Mouse (Mus musculus) liver, embryonic 15.5 days (tissue): Measurements from ENCODE around the gene Ap3d1. TPM values are rescaled to one million over a fixed set of nuclear protein-coding genes. Genes with fewer than 3 reads are reported as not detected.

Experiments
- ATAC-seq: fragments of 200-750 bp; cut with Nextera tagmentation; 2 replicates; pipeline ENCODE4 v1.8.0; 2017; ENCODE audit warnings: moderate number of reproducible peaks, mild to moderate bottlenecking, moderate library complexity; ENCODE audit not compliant: insufficient read depth
- H3K27ac ChIP-seq: fragments of 300-500 bp; sonication (generic); replicated peaks from 2 replicates; pipeline ENCODE4 v1.5.1; 2015; ENCODE audit warnings: mild to moderate bottlenecking, inconsistent platforms
- H3K27me3 ChIP-seq: fragments of 300-500 bp; sonication (generic); 2 replicates; pipeline ENCODE4 v1.6.1; 2015; ENCODE audit warnings: mild to moderate bottlenecking, inconsistent platforms
- H3K36me3 ChIP-seq: fragments of 300-500 bp; sonication (generic); replicated peaks from 2 replicates; pipeline ENCODE4 v1.6.1; 2015; ENCODE audit warnings: moderate library complexity, mild to moderate bottlenecking, inconsistent platforms
- H3K4me1 ChIP-seq: fragments of 300-500 bp; sonication (generic); replicated peaks from 2 replicates; pipeline ENCODE4 v1.6.1; 2015; ENCODE audit warnings: inconsistent platforms
- H3K4me2 ChIP-seq: fragments of 300-500 bp; sonication (generic); 2 replicates; pipeline ENCODE4 v1.6.1; 2015; ENCODE audit warnings: moderate library complexity, mild to moderate bottlenecking, inconsistent platforms
- H3K4me3 ChIP-seq: fragments of 300-500 bp; sonication (generic); replicated peaks from 2 replicates; pipeline ENCODE4 v1.5.1; 2015; ENCODE audit warnings: mild to moderate bottlenecking, inconsistent platforms
- H3K9ac ChIP-seq: fragments of 300-500 bp; sonication (generic); 2 replicates; pipeline ENCODE4 v1.6.1; 2015; ENCODE audit warnings: moderate library complexity, mild to moderate bottlenecking, inconsistent platforms
- H3K9me3 ChIP-seq: fragments of 300-500 bp; sonication (generic); replicated peaks from 2 replicates; pipeline ENCODE4 v1.6.1; 2016; ENCODE audit warnings: inconsistent platforms
- WGBS: fragments of 180-500 bp; shearing (Covaris S2); methylation state at CpG from one replicate; pipeline ENCODE4 v1.1.7; 2015; ENCODE audit warnings: mixed read lengths; ENCODE audit not compliant: insufficient replicate concordance; 5-methylcytosine and 5-hydroxymethylcytosine counted together
- polyA plus RNA-seq: library from polyadenylated mRNA; unstranded; fragments of >200 nt; fragmentation: Nextera tagmentation; extraction: Ambion mirVana; gene quantifications from 2 replicates; pipeline ENCODE4 v1.2.1, GENCODE M21; 2015

The Ap3d1 gene
- polyA plus RNA-seq, 1 experiment from 2014 or later: 20.2 TPM

DNA sequence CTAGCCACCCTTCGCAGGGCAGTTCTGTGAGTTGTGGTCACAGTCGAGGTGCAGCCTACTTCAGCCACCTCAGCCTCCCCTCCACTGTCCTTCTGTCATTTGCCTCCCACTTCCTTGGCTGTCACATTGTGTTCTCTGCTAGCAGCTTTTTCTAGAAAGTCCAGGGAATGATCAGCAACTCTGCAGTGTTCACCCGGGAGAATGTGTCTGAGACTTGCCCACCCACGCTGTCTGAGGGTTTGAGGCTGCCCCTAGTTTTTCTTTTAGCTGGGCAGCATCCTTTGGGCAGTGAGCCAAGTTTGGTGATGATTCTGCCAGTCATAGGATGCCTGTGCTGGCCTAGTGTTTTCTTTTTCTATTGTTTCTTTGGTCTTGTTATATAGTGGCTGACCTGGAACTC lies 14.9 kb upstream of the Ap3d1 start:
- Histone ChIP-seq H3K4me2 (peak overlapping the region; percentile 81), H3K36me3 (0 out of 2 replicates have a peak, but pooled peaks cover 5% of the 10 kb centered on the region), H3K4me1 (peaks cover 83% of the 10 kb centered on the region), H3K27ac (peak overlapping the region; percentile 5; the same call in 1 of the 2 replicates), H3K9me3 (no peaks in the 10 kb centered on the region), H3K4me3 (peak overlapping the region; percentile 96), H3K27me3 (no peaks in the 10 kb centered on the region), H3K9ac (peak overlapping the region; percentile 90; the same call in 1 of the 2 replicates)
- WGBS: 53% methylated on average over 4 of the region's 4 CpGs
- no peak for ATAC-seq

- H3K4me3 ChIP-seq: peak overlapping the region; percentile 96
- no peak for ATAC-seq
- H3K4me2 ChIP-seq: peak overlapping the region; percentile 81
- H3K9me3 ChIP-seq: no peaks in the 10 kb centered on the region
- H3K27ac ChIP-seq: peak overlapping the region; percentile 87; the same call in 1 of the 2 replicates
- H3K27me3 ChIP-seq: no peaks in the 10 kb centered on the region
- 0 out of 2 replicates have a peak, but pooled peaks cover 5% of the 10 kb centered on the region for H3K36me3 ChIP-seq
- WGBS: 45% methylated on average over 2 of the region's 2 CpGs
- H3K9ac ChIP-seq: peak overlapping the region; percentile 90
- H3K4me1 ChIP-seq: peaks cover 83% of the 10 kb centered on the region
These were observed 14.4 kb upstream of the Ap3d1 start for GRCm38 (mm10) chr10:80756509-80756908.

GRCm38 (mm10) chr10:80756099-80756498 lies 14.0 kb upstream of the Ap3d1 start:
- Histone ChIP-seq H3K4me2 (peak overlapping the region; percentile 81), H3K9ac (peak overlapping the region; percentile 90), H3K27me3 (no peaks in the 10 kb centered on the region), H3K27ac (0 out of 2 replicates have a peak overlapping the region, but pooled peaks have one; percentile 87), H3K9me3 (no peaks in the 10 kb centered on the region), H3K36me3 (0 out of 2 replicates have a peak, but pooled peaks cover 5% of the 10 kb centered on the region), H3K4me3 (peak overlapping the region; percentile 96), H3K4me1 (peaks cover 83% of the 10 kb centered on the region)
- 15% methylated on average over 3 of the region's 3 CpGs for WGBS
- ATAC-seq: no peak

DNA sequence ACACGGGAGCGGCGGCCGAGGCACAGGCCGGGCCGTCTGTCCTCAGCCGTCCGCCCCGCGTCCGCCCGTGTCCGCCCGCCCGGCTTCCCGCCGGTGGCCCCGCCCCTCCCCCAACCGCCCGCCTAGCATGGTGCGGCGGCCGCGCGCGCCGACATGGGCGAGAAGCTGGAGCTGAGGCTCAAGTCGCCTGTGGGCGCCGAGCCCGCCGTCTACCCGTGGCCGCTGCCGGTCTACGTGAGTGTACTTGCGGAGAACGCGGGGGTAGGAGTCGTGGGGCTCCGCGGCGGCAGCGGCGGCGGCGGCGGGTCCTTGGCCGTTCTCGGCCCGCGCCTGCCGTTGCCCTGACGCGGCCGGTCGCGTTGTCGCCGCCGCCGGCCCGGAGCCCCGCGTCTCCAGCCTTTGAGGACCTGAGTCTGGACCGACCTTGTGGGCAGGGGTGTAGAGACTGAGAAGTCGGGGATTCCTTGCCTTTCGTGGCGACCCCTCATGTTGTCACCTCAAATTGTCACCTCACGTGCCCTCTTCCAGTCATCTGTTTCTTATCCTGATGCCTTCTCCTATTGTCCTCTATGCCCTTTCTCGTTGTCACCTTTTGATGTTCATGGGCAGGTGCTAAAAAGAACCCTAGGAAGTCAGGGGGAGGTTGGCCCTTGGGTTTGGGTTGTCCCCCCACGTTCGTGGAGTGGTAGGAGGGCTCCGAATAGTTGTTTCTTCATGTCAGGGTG lies 13.4 kb upstream of the Ap3d1 start:
- H3K4me2 ChIP-seq: peak overlapping the region; percentile 81
- H3K9ac ChIP-seq: peak overlapping the region; percentile 90
- no peaks in the 10 kb centered on the region for H3K9me3 ChIP-seq
- H3K4me3 ChIP-seq: peak overlapping the region; percentile 96
- 0 out of 2 replicates have a peak, but pooled peaks cover 5% of the 10 kb centered on the region for H3K36me3 ChIP-seq
- peak; percentile 66 for ATAC-seq
- peaks cover 80% of the 10 kb centered on the region for H3K4me1 ChIP-seq
- no peaks in the 10 kb centered on the region for H3K27me3 ChIP-seq
- whole genome bisulfite sequencing: under 1% methylated on average over 75 of the region's 75 CpGs
- H3K27ac ChIP-seq: peak overlapping the region; percentile 87

DNA sequence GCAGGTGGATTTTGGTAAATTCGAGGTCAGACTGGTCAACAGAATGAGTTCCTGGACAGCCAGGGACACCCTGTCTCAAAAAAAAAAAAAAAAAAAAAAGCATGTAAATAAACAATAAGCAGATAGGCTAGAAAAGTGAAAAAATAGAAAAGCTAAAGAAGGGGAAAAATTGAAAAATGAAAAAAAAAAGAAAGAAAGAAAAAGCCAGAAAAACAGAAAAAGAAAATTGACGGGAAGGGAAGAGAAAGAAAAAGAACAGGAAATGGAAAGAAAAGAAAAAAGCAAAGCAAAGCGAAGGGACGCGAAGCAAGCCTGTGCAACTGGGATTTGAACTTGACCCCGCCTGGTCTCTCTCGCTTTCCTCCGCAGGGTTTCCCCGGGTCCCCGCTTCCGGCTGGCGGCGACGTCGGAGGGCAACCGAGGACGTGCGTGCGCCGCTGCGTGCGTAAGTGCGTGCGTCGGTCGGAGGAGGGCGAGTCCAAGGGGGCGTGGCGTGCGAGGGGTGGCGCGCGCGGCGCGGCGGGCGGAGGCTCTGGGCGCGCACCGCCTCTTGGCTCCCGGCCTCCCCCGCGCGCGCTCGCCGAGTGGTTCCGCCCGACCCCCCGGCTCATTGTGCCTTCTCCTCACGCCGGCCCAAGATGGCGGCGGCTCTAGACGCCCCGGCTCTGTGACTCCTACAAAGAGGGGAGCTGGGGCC lies 12.7 kb upstream of the Ap3d1 start, which contains the start of gene Dot1l:
Gene Dot1l, plus strand, starts transcription at position 613 of the 697 bp plus-strand sequence.
- Histone ChIP-seq H3K36me3 (0 out of 2 replicates have a peak, but pooled peaks cover 5% of the 10 kb centered on the region), H3K9me3 (no peaks in the 10 kb centered on the region), H3K4me2 (peak within 1 kb of the TSS; percentile 81), H3K4me1 (peaks cover 73% of the 10 kb centered on the region), H3K27ac (peak within 1 kb of the TSS; percentile 87), H3K27me3 (no peaks in the 10 kb centered on the region), H3K4me3 (peak within 1 kb of the TSS; percentile 96), H3K9ac (peak within 1 kb of the TSS; percentile 90)
- ATAC-seq: peak; percentile 93
- WGBS: under 1% methylated on average over 57 of the region's 57 CpGs

GRCm38 (mm10) chr10:80752079-80752625 lies 10.1 kb upstream of the Ap3d1 start:
- WGBS: 3% methylated on average over 6 of the region's 6 CpGs
- Histone ChIP-seq H3K27ac (peak overlapping the region; percentile 64), H3K9me3 (no peaks in the 10 kb centered on the region), H3K9ac (no peak overlapping the region), H3K36me3 (no peaks in the 10 kb centered on the region), H3K4me3 (peak overlapping the region; percentile 34), H3K27me3 (no peaks in the 10 kb centered on the region), H3K4me1 (peaks cover 52% of the 10 kb centered on the region), H3K4me2 (peak overlapping the region; percentile 67)
- ATAC-seq: peak; percentile 43

DNA sequence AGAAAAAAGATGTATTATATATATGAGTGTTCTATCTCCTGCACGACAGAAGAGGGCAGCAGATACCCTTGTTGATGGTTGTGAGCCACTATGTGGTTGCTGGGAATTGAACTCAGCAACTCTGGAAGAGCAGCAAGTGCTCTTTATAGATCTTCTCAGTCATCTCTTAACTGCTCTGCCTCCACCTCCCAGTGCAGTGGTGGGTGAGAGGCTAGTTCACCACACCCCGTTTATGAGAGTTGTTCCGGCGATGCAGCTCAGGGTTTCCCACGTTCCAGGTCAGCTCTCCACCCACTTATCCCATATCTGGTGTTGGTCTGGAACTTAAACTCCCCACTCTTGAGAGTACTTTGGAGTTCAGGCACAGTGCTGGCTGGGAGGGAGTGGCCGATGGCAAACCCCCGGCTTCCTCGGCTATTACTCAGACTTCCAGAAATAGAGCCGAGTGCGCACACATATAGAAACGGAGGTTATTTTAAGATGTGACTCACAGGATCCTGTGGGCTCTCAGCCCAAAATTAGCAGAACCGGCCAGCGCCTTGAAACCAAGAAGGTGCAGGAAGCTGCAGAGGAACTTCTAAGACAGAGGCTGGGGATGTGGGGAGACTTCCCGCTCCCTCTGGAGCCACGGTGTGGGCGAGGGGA lies 9.2 kb upstream of the Ap3d1 start:
- WGBS: 1% methylated on average over 16 of the region's 16 CpGs

DNA sequence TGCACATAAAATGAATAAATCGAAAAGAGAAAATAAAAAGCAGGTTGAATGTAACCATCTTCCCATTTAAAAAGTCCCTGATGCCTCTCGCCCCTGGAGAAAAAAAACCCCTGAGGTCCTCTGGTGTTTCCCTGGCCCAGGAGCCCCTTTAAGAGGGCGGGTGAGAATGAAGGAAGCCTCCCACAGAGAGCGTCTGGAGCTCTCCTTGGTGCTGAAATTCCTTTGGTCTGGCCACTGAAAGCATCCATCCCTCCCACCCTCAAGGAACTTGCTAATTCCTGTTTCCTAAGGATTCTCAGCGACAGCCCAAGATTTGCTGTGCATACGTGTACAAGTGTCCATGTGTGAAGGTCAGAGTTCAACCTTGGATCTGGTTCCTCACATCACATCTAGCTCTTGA lies 6.5 kb upstream of the Ap3d1 start:
- Histone ChIP-seq H3K27ac (no peak overlapping the region), H3K9me3 (no peaks in the 10 kb centered on the region), H3K4me1 (peaks cover 44% of the 10 kb centered on the region), H3K9ac (no peak overlapping the region), H3K36me3 (no peaks in the 10 kb centered on the region), H3K4me2 (no peak overlapping the region), H3K4me3 (no peak overlapping the region), H3K27me3 (no peaks in the 10 kb centered on the region)
- no peak for ATAC-seq
- WGBS: 9% methylated on average over 6 of the region's 6 CpGs

More for the DNA sequence above, 9.2 kb upstream of the Ap3d1 start:
- Histone ChIP-seq H3K36me3 (no peaks in the 10 kb centered on the region), H3K4me3 (peak overlapping the region; percentile 34), H3K27ac (peak overlapping the region; percentile 64), H3K27me3 (no peaks in the 10 kb centered on the region), H3K9me3 (no peaks in the 10 kb centered on the region), H3K4me1 (peaks cover 44% of the 10 kb centered on the region), H3K9ac (no peak overlapping the region), H3K4me2 (peak overlapping the region; percentile 67)
- ATAC-seq: no peak

GRCm38 (mm10) chr10:80747410-80747809 lies 5.3 kb upstream of the Ap3d1 start:
- Histone ChIP-seq H3K4me1 (peaks cover 47% of the 10 kb centered on the region), H3K4me2 (no peak overlapping the region), H3K9ac (no peak overlapping the region), H3K27ac (no peak overlapping the region), H3K27me3 (no peaks in the 10 kb centered on the region), H3K4me3 (no peak overlapping the region), H3K36me3 (no peaks in the 10 kb centered on the region), H3K9me3 (no peaks in the 10 kb centered on the region)
- WGBS: 3% methylated on average over 3 of the region's 3 CpGs
- no peak for ATAC-seq

DNA sequence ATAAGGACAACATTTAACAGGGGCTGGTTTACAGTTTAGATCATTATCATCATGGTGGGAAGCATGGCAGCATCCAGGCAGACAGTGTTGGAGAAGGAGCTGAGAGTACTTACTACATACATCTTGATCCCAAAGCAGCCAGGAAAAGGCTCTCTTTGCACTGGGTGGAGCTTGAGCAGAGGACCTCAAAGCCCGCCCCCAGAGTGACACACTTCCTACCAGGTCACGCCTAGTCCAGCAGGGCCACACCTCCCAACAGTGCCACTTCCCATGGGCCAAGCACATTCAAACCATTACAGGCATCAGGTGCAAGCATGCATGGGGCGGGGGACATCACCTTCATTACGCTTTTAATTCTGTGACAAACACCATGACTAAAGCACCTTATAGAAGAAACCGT lies 2.2 kb upstream of the Ap3d1 start:
- Histone ChIP-seq H3K9me3 (no peaks in the 10 kb centered on the region), H3K4me3 (no peak overlapping the region), H3K36me3 (no peaks in the 10 kb centered on the region), H3K4me1 (peaks cover 53% of the 10 kb centered on the region), H3K27ac (peak overlapping the region; percentile 51; the same call in 1 of the 2 replicates), H3K4me2 (no peak overlapping the region; the same call in 1 of the 2 replicates), H3K9ac (no peak overlapping the region; the same call in 1 of the 2 replicates), H3K27me3 (no peaks in the 10 kb centered on the region)
- peak; percentile 40 for ATAC-seq
- 28% methylated on average over 5 of the region's 5 CpGs for WGBS
